Mouse (Mus musculus) frontal cortex, adult (tissue): ENCODE results near the gene Rhox4f.
"Not testable (repeated sequence)": the region's sequence is repeated elsewhere in the genome, so short reads cannot be mapped to it uniquely, and the experiment has no call there.

Experiments
- ATAC-seq: cut with Nextera tagmentation; 2 replicates; pipeline ENCODE4 v1.9.2; 2017; ENCODE audit warnings: mild to moderate bottlenecking, moderate library complexity, mixed read lengths; ENCODE audit not compliant: low TSS enrichment

Gene Rhox4f

GRCm38 (mm10) chrX:37607604-37608003 is at the start of gene Rhox4f:
TSS of gene Rhox4f (minus strand) at chrX:37607704.
- ATAC-seq = not testable (repeated sequence)

GRCm38 (mm10) chrX:37651227-37651626 is 43.7 kb upstream of the Rhox4f start, which contains the start of gene Rhox4g:
TSS of gene Rhox4g (minus strand) at chrX:37651327.
- not testable (repeated sequence) for ATAC-seq

GRCm38 (mm10) chrX:37643370-37643769 is 35.9 kb upstream of the Rhox4f start, which contains the start of gene Rhox2g:
TSS of gene Rhox2g (minus strand) at chrX:37643470.
- not testable (repeated sequence) for ATAC-seq

GRCm38 (mm10) chrX:37628512-37628911 is 21.0 kb upstream of the Rhox4f start, which contains the start of gene Rhox3g:
TSS of gene Rhox3g (minus strand) at chrX:37628612.
- ATAC-seq = not testable (repeated sequence)

- ATAC-seq = not testable (repeated sequence)
Measured at GRCm38 (mm10) chrX:37580692-37581091, 26.8 kb downstream of the Rhox4f start, which contains the start of gene Rhox3f. TSS of gene Rhox3f (plus strand) at chrX:37580992.

- ATAC-seq = not testable (repeated sequence)
Measured at GRCm38 (mm10) chrX:37572638-37573037, 34.9 kb downstream of the Rhox4f start.

- not testable (repeated sequence) for ATAC-seq
Measured at GRCm38 (mm10) chrX:37571105-37571504, 36.4 kb downstream of the Rhox4f start, which contains the start of gene Rhox2f. TSS of gene Rhox2f (plus strand) at chrX:37571405.

- not testable (repeated sequence) for ATAC-seq
Measured at GRCm38 (mm10) chrX:37557112-37557511, 50.4 kb downstream of the Rhox4f start, which contains the start of gene Rhox4e. TSS of gene Rhox4e (plus strand) at chrX:37557412.
